Mouse (Mus musculus): ENCODE results near the gene Ankrd17.

The Ankrd17 gene

DNA sequence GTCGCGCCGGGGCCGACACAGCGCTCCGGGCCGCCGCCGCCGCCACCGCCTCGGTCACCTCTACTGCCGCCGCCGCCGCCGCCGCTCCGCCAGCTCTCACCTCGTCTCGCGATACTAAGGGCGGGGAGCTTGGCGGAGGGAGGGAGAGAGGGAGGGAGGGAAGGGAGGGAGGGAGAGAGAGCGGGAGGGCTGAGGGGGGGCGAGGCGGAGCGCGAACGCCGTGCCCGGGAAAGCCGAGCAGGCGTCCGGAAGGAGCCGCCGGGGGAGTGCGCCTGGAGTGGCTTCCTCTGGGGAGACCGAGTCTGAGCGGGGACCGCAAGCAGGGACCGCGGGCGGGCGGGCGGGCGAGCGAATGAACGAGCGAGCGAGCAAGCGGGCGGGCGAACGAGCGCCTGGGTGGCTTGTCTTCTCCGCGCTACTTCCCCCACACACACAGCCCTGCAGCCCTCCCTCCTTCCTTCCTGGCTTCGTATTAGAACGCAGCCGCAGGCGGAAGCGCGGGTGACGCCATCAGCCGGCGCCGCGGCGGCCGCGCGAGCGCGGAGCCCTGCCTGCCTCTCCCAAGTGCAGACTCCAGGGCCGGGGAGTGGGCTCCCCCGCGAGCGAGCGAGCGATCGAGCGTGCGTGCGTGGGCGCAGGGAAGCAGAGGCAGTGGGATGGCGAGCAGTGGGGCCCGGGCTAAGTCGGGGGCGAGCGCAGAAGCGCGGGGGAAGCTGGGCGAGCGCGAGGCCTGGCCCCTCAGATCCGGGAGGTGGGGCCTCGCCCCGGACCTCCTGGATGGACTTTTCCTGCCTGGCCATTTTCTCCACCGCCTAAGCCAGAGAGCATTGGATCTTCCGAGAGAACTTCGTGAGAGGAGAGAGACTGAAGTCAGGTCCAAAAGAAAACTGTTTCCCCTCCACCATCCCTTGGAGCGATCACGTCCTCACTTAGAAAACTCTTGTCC is at the start of gene Ankrd17:
Gene Ankrd17 (minus strand): TSS at position 457 of the 946 bp plus-strand sequence.
- DNase-seq (ENCODE audit: low spot score) = peak; percentile 85

DNA sequence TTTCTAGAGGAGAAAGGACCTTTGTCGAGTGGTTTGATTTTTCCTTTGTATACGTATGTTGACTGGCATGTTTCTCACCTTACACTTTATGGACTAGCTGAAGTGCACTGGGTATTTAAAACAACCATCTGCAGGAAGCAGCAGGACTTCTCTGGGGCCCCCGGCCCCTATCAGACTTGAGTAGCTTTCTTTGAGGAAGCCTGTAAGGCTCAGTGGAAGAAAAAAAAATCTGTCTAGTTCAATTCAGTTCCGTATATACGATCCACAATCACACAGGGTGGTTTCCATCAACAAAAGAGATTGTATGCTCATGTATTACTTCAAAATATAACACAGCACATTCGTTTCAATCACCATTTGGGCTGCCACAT is 48.5 kb upstream of the Ankrd17 start:
- no peak for DNase-seq (ENCODE audit: low spot score)

DNA sequence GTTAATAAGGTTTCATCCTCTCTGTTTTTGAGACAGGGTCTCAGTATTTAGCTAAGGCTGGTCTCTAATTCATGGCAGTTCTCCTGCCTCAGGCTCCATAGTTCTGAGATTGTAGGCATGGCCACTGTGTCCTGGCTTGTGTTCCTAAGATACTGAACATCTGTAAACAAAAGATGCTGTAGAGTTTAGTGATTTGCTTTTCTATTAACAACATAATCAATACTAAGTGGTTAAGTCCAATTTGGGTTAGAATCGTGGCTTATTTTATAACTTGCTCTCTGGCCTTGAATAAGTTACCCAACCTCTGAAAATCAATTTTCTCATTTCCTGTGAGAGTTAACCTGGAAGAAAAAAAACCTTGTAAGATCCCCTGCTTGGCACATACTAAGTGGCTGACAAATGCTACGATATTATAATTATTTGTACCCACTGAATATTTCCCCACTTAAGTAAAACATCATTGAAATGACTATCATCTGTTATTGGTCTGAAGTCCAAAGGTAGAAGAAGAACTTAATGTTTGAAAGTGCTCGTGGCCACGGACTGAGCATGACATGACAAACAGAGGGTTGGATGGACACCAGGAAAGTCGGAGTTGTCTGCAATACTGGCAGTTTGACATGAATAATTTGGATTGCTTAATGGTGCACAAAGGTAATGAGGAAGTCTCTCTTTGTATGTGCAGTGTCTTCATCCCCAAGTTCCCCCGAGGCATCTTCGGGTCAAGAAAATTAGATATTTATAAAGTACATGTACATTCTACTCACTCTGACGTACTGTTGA is 48.0 kb upstream of the Ankrd17 start:
- DNase-seq (ENCODE audit: low spot score) = no peak

DNA sequence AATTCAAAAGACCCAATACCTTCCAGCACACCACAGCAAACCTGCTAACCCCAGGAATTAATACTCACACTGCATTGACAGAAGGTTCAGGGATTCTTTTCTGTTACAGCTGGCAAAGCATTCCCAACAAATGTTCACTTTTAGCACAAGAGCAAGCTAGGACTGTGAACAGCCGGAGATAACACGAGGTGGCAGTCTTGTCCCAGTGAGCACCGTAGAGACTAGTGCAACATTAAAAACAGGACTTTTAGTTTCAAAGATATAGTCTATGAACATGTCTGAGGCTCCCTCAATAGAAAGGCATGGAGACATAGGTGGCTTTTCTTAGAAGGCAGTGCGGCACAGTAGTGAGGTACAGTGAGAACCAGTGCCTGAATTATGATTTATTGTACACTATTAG is 38.8 kb upstream of the Ankrd17 start:
- peak; percentile 24 for DNase-seq (ENCODE audit: low spot score)

DNA sequence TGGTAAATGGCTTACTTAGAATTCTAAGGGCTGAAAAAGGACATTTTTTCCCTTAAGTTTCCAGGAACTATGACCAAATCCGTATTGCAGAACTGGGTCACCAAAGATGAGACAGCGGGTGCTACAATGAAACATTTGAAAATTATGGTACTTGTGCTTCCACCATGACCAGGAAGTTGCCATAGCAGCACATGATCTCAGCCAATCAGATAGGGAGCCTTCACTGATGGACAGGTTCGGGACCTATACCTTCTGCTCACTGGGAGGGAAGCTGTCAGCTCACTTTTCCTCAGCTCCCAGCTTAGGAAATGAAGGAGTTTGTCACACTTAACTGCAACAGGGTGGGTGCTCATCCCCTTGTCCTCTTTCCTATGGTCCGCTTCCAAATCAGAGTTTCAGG is 30.4 kb upstream of the Ankrd17 start:
- DNase-seq (ENCODE audit: low spot score) = no peak

DNA sequence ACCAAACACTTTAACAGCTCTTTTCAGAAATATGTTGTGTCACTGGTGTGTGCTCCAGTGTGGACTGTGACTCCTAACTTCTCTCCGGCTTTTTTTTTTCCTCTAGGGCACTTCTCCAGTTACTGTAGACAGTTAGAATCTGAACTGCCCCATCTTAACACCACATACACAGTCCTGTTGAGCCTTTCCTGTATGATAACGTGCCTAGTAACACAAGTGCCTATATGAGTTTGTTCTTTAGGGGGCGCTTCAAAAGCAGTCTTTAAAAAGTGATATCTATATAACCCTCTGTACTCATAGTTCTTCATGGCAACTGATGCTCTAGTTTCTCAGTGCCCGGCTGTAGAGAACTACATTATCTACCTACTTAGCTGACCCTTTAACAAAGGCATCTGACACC is 27.9 kb upstream of the Ankrd17 start:
- DNase-seq (ENCODE audit: low spot score) = no peak

DNA sequence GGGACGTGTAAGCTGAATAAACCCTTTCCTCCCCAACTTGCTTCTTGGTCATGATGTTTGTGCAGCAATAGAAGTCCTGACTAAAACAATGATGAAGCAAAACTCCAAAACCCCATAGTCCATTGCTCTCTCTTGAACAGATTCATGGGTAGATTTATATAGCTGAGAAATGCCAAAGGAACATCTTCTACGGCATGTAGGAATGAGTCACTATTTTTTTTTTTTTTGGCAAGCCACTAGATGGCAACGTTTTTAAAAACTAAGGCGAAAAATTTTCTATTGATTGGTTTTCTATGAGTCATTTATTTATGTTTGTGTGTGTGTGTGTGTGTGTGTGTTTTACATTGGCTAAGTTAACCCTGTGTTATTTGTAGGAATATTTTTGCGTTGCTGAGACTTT is 27.4 kb upstream of the Ankrd17 start:
- no peak for DNase-seq (ENCODE audit: low spot score)

DNA sequence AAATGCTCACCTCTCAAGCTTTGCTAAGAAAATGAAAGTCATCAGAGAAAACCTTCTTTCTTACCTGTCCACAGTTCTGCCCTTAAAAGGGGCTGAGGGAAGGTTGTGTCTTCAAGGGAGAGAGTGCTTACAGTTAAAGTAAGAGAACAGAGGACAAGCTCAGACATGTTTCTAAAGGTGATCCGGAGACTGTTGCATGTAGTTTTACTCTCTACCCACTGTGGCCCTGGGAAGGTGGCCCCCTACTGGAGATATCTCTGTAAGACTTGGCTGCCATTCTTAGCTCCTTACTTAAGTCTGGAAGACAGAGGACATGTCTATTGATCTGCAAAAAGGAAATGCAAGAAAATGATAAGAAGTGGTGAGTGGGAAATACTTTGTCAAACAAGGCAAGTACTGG is 16.7 kb upstream of the Ankrd17 start:
- no peak for DNase-seq (ENCODE audit: low spot score)

DNA sequence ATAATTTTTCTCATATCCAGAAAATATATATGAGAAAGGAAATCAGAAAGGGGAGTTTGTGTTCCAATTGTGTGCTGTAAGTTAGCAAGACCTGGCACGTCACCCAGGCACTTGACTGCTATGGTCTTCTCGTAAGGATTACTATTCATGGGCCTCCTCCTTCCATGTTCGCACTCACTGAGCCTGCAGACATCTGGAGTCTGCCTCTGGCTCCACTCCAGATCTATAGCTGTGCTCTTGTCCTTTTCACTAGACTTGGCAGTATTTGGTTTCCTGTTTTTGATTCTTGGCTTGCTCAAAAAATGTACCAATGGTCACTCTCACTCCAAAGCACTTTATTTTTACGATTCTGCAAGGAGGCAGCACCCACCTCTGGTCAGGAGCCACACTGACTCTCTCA is 15.1 kb upstream of the Ankrd17 start:
- DNase-seq (ENCODE audit: low spot score) = no peak

DNA sequence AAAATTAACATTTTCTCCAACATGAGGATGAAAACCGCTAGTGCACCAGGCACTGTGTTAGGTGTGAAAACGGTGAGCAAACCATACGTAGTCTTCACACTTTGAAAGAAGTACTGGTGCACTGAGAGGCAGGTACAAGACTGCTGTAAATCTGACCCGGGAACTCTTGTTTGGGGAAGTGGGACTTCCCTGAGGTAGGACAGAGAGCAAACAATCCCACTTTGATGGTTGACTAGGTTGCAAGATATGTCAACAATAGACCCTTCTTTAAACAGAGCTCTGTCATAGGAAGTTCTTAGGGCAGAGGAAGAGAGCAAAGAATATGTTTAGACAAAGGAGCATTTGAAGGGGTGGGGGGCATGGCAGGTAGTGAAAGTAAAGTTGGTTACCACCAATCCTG is 7.3 kb upstream of the Ankrd17 start:
- no peak for DNase-seq (ENCODE audit: low spot score)

DNA sequence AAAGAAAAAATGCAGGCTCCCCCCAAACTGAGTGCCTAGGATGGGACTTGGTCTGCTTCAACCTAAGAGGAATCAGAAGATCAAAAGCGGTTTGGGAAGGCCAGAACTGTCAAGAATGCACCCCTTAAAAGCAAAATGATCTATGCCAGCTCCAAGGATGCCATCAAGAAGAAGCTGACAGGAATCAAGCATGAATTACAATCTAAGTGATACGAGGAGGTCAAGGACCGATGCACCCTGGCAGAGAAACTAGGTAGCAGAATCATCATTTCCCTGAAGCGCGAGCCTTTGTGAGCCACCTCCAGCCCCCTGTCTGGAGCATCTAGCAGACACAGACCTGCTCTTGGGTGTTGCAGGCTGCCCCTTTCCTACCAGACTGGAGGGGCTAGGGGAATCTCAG is 4.0 kb upstream of the Ankrd17 start:
- DNase-seq (ENCODE audit: low spot score) = no peak

DNA sequence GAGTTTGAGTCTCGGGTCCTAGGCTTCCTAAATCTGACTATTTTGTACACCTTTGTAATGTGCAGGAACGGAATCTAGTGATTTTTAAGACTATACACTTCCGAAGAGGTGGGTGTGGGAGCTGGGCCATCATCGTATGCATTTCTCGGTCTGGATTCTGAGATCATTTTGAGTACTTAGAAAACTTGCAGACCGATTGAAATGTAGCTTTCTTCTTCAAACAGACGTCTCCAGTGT is 608 bp upstream of the Ankrd17 start, which contains the start of gene Gm9958:
Gene Gm9958 (plus strand): TSS at position 138 of the 237 bp plus-strand sequence.
- no peak for DNase-seq (ENCODE audit: low spot score)

DNA sequence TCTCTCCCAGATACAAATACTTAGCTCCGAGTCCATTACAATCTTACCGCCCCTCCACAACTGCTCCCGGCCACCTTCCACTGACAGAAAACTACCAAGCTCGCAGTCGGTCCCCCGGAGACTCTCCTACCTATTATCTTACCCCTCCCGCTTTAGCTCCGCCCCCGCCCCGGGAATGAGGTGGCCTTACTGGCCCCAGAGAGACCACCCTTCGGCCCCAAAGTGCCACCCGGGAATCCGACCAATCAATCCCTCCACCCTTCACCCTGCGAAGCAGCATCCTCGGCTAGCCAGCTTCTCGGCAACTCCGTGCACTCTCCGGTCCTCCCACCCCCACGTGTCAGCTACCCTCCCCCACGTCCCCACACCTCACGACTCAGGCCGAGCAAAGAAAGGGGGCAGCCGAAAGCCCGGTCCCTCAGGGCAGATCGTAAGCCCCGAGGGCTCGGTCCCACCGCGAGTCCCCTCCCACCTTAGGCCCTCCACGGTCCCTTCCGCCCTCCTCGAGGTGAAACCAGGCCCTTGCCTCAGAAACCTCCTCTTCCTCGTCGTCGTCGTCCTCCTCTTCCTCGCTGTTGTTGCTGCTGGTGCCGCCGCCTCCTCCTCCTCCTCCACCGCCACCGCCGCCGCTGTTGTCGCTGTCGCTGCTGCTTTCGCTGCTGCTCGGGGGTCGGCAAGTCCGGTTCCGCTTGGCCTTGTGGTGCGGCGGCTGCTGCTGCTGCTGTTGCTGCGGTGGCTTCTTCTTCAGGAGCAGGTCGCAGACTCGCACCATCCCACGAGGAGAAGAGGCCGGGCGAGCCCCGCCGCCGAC is 1.0 kb downstream of the Ankrd17 start:
- peak; percentile 13 for DNase-seq (ENCODE audit: low spot score)

DNA sequence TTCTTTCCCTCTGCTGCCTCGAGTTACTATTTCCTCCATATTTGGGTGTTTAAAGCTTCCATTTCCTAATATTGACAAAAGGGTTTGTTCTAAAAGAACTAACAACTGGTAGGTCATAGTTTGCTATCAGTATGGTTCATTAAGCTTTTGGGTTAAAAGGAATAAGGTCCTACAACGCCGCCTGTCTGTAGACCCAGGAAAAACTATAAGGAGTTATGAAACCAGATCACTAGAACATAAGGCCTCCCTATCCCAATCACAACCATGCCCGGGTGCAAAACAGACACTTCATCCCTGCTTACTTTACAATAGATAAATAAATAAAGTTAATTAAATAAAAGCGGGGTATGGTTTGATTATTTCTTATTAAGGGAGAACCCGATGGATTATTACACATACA is 1.9 kb downstream of the Ankrd17 start:
- peak; percentile 75 for DNase-seq (ENCODE audit: low spot score)

DNA sequence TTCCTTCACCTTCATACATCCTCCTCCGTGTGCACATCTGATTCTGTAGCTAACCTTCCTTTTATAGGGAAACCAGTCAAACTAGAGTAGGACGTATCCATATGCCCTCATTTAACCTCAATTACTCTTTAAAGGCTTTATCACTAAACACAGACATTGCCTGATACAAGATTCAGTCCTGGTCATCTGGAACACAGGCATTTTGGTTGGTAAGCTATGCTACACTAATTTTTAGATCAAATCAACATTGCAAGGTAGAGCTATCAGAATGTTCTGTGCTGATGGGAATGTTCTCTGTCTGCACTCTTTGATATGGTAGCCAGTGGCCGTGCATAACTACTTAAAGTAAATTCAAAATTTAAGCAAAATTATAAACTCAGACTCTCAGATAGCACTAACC is 10.6 kb downstream of the Ankrd17 start:
- DNase-seq (ENCODE audit: low spot score) = no peak

DNA sequence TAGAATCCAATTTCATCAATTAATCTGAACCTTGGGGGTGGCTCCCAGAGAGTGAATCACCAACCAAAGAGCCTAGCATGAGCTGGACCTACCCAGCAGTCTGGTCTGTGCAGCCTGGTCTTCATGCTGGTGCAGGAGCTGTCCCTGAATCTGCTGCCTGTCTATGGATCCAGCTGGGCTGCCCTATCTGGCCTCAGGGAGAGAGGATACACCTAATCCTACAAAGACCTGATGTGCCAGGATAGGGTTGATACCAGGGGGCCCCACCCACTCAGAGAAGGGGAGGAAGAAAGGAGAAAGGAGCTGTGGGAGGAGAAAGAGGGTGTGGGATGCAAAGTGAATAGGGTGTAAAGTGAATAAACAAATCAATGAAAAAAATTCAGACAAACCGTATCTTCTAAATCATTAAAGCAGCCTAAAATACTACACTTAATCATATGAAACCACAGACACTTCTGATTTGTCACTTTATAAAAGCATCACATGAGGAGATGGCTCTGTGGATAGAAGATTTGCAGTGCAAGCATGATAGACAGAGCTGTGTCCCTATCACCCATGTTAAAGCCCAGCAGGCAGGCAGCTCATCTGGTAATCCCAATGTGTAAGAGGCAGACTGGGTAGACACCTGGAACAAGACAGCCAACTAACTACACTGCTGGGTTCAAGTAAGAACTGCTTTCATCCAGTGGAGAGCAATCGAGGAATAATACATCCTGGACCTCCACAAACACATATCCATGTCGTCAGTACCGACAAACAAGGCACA is 12.6 kb downstream of the Ankrd17 start:
- no peak for DNase-seq (ENCODE audit: low spot score)

DNA sequence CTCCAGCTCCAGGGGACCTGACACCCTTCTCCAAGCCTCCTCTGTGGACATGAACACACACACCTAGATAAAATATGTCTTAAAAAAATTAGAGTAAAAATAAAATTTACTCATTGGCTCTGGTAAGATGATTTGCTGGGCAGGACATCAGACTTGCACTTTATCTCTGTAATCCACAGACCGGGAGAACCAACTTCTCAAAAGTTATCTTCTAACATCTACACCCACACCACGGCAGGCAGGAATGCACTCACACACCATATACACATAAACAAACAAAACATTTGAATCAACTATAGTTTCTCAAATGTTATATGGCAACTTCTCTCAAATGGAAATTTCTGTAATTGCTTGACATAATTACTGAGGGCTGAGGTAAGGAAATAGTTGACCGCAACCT is 19.5 kb downstream of the Ankrd17 start:
- no peak for DNase-seq (ENCODE audit: low spot score)

DNA sequence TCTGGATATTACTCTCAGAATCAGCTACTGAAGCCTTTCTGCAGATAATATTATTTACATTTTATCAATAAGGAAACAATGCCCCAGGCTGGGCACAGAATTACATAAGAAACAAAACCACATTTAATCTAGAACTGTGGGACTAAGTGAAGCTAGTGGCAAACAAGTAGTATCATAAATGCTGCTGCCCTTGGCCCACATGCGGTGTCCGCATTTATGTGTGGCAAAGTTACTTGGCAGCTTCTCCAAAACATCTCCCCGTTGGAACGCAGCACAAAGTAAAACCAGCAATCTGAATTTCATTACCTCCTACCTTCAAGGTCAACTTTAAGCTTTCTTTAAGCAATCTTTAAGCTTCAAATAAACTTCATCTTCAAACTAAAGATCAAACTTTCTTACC is 25.5 kb downstream of the Ankrd17 start:
- DNase-seq (ENCODE audit: low spot score) = no peak

DNA sequence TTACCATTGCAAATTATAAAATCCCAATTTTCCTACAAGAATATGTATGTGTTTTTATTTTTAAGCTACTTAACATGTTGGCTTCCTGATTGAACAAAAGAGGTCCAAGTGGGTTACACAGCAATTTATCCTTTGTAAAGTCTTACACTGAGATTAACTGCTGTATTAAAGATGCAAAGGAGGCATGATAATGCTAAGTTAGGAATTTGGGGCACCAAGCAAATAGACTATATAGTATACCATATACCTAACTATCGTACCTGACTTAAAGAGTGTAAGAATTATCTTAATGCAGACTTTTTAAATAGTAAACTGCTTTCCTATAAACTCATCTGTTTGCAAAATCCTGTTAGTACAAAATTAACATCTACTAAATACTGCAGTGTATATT is 26.4 kb downstream of the Ankrd17 start:
- no peak for DNase-seq (ENCODE audit: low spot score)

DNA sequence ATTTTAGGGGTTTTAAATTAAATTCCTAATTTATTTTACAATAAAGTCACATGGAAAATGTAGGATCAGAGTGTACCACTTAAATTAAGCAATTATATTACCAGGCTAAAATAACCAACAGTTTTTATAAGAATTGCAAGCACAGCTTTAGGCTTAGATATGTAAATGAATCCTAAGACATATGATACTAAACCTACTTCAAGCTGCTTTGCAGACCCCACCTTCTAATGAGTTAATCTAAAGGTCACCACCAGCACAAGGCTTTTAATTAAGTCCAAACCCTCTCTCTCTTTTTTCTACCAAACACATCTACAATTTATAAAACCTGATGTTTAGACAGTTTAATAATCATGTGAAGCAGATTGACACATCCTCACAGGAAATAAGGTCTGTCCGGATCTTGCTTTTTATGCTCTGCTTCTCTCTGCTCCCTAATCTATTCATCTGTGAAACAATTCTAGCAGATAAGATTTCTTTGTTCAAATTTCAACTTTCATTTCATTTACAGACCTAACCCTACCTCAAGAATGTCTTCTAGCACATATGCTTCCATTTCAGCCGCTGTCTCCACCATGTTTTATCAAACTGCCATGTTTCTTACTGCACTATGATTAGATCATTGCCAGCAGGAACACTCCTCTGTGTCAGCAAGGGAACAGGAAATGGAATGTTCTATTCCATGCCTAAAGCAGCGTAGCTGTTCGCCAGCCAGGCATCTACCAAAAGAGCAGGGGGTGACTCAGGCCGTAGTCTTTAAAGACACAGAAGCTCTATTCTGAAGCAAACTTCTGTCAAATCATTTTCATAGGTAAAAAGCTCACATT is 27.0 kb downstream of the Ankrd17 start:
- peak; percentile 63 for DNase-seq (ENCODE audit: low spot score)

Data from left cerebral cortex, adult 11 months (tissue).